Mouse (Mus musculus) liver, adult 2 months (tissue): ENCODE measurements at regions not wholly inside any gene's neighbourhood (a gene's known extent, or its start where the extent isn't known, plus 50 kb on each side); places are given as distances from the start of the nearest gene placed in this dataset.

Source experiments
- CTCF ChIP-seq: fragments of 200-500 bp; IDR thresholded peaks from 2 replicates; pipeline ENCODE4 v1.5.1; 2011; ENCODE audit warnings: low read depth, low read length, control low read depth
- POLR2A ChIP-seq: fragments of 200-500 bp; IDR thresholded peaks from 2 replicates; pipeline ENCODE4 v1.6.1; 2011; ENCODE audit warnings: low read length, control low read depth; ENCODE audit not compliant: insufficient read depth; ENCODE audit errors: extremely low read depth

DNA sequence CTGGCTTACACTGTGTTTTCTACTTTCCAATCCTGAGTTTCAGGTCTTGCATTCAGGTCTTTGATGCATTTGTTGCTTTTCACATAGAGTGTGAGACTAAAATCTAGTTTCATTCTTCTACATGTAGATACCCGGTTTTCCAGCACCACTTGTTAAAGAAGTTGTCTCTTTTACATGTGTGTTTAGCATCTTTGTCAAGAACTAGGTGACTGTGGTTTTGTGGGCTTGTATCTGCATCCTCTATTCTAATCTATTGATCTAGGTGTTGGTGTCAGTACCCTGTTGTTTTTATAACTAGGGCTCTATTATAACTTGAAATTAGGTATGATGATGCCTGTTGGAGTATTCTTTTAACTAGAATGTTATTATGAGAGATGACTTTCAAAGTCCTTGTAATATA lies 204.0 kb upstream of the Atp10a start:
- no peak for TF ChIP-seq POLR2A
- no peak for TF ChIP-seq CTCF
